Mouse (Mus musculus) testis, adult 2 months (tissue): ENCODE measurements around the gene Cdkn2c.

Experiments used
- CTCF ChIP-seq: fragments of 200-500 bp; IDR thresholded peaks from 2 replicates; pipeline ENCODE4 v1.5.1; 2012; ENCODE audit warnings: low read depth, mild to moderate bottlenecking, inconsistent platforms, low read length, moderate library complexity; ENCODE audit not compliant: control insufficient read depth, insufficient read depth, insufficient replicate concordance
- POLR2A ChIP-seq: fragments of 200-500 bp; IDR thresholded peaks from 2 replicates; pipeline ENCODE4 v1.6.1; 2012; ENCODE audit warnings: low read depth, mild to moderate bottlenecking, inconsistent platforms, low read length, moderate library complexity; ENCODE audit not compliant: control insufficient read depth

- TF ChIP-seq CTCF (no peak), POLR2A (no peak)
Measured at GRCm38 (mm10) chr4:109657851-109658500, 9.0 kb downstream of the Cdkn2c start.
